Mouse (Mus musculus): Measurements from ENCODE around the gene Med4. TPM values are rescaled to one million over a fixed set of nuclear protein-coding genes. Genes with fewer than 3 reads are reported as not detected.

The Med4 gene
- total RNA-seq, 1 experiment: 31.7 TPM

DNA sequence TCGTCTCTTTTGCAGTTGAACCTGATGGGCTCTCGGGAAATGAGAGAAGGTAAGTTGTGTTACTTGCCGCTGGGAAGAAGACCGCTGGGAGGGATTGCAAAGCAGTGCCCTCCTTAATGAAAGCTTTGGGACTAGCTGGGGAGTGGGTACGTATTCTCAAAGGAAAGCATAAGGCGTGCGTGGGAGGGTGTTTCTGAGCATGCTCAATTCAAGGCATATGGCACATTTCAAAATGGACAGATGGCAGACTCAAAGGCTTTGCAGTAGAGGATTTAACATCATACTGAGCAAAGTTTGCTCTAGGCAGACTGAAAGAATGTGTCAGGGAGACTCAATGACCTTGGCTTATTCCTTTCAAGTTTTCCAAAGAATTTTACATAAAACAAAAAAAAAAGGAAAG lies 40.3 kb upstream of the Med4 start:
- Histone ChIP-seq H3K9me3 (ENCODE audit: control insufficient read depth, insufficient read depth, low read depth, low read length) (no peaks in the 10 kb centered on the region), H3K4me1 (ENCODE audit: control insufficient read depth in 2 of 2, insufficient read depth in 2 of 2, low read length in 2 of 2, poor library complexity in 1 of 2) (peaks cover 0 to 4% of the 10 kb centered on the region in 2 experiments; a peak in 2 of 4 replicates), H3K36me3 (ENCODE audit: control insufficient read depth, insufficient read depth, low read length, poor library complexity, severe bottlenecking) (no peaks in the 10 kb centered on the region), H3K27ac (ENCODE audit: insufficient read depth, low read depth, low read length, poor library complexity, severe bottlenecking) (no peak overlapping the region), H3K9ac (ENCODE audit: insufficient read depth, low read depth, low read length, poor library complexity, severe bottlenecking) (no peak overlapping the region), H3K4me3 (ENCODE audit: insufficient read depth in 1 of 2, low read depth in 1 of 2, low read length in 2 of 2, poor library complexity in 1 of 2, severe bottlenecking in 1 of 2) (no peak overlapping the region)
- in situ Hi-C loops (cut with MboI; ENCODE audit: low sequenced_read_pairs in 2 of 2, unreplicated experiment in 2 of 2): no loop called here
- no peak for DNase-seq (ENCODE audit: low read depth, low spot score)
- TF ChIP-seq MAFK (IDR thresholded peaks at IDR 0.05; ENCODE audit: insufficient read depth, low read depth, low read length) (no peak), ZC3H11A (IDR thresholded peaks at IDR 0.05; ENCODE audit: borderline replicate concordance, low read depth, low read length) (no peak), CHD2 (IDR thresholded peaks at IDR 0.05; ENCODE audit: low read depth, low read length) (no peak), ZNF384 (IDR thresholded peaks at IDR 0.05; ENCODE audit: low read depth, low read length) (no peak), HCFC1 (IDR thresholded peaks at IDR 0.05; ENCODE audit: borderline replicate concordance, insufficient read depth, low read length) (no peak)

DNA sequence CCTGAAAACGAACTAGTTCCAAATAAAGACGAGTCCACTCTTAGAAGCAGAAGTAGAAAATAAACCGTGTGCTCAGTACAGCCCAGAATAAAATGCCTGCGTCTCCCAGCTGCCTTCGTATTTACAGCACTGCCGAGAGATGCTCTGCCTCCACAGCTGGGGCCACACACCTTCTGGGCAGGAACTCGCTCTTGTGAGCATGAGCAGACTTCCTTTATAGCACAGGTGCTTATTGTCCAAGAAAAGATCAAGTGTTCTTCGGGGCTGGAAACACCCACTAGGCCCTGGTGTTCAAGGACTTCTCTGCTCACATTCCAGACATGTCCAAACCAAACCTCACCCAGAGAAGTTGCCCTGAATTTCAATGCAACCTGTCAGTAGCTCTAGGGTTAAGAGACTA lies 39.2 kb upstream of the Med4 start:
- in situ Hi-C loops (cut with MboI; ENCODE audit: low sequenced_read_pairs in 2 of 2, unreplicated experiment in 2 of 2): no loop called here
- TF ChIP-seq ZNF384 (IDR thresholded peaks at IDR 0.05; ENCODE audit: low read depth, low read length): no peak
- TF ChIP-seq MAFK (IDR thresholded peaks at IDR 0.05; ENCODE audit: insufficient read depth, low read depth, low read length): no peak
- TF ChIP-seq ZC3H11A (IDR thresholded peaks at IDR 0.05; ENCODE audit: borderline replicate concordance, low read depth, low read length): no peak
- TF ChIP-seq CHD2 (IDR thresholded peaks at IDR 0.05; ENCODE audit: low read depth, low read length): no peak
- TF ChIP-seq HCFC1 (IDR thresholded peaks at IDR 0.05; ENCODE audit: borderline replicate concordance, insufficient read depth, low read length): no peak
- Histone ChIP-seq H3K36me3 (ENCODE audit: control insufficient read depth, insufficient read depth, low read length, poor library complexity, severe bottlenecking) (no peaks in the 10 kb centered on the region), H3K9ac (ENCODE audit: insufficient read depth, low read depth, low read length, poor library complexity, severe bottlenecking) (no peak overlapping the region), H3K4me3 (ENCODE audit: insufficient read depth in 1 of 2, low read depth in 1 of 2, low read length in 2 of 2, poor library complexity in 1 of 2, severe bottlenecking in 1 of 2) (no peak overlapping the region), H3K9me3 (ENCODE audit: control insufficient read depth, insufficient read depth, low read depth, low read length) (no peaks in the 10 kb centered on the region), H3K4me1 (ENCODE audit: control insufficient read depth in 2 of 2, insufficient read depth in 2 of 2, low read length in 2 of 2, poor library complexity in 1 of 2) (peaks cover 0 to 4% of the 10 kb centered on the region in 2 experiments; a peak in 2 of 4 replicates), H3K27ac (ENCODE audit: insufficient read depth, low read depth, low read length, poor library complexity, severe bottlenecking) (no peak overlapping the region)
- DNase-seq (ENCODE audit: low read depth, low spot score): no peak

DNA sequence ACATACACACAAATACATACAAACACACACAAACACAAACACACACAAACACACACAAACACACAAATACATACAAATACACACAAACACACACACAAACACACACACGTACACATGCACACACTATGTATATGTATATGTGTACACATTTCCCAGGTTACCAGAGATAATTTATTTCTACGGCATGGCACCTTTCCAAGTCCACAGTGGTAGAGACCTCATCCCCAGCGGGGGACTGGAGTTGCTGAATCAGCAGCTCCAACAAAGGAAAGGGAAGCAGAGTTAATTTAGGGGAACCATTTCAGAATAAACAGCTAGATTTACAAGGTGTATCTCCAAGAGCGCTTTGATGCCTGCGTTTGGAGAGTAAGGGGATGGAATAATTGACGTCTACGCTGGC lies 37.6 kb upstream of the Med4 start:
- no peaks in the 10 kb centered on the region for H3K36me3 ChIP-seq (ENCODE audit: control insufficient read depth, insufficient read depth, low read length, poor library complexity, severe bottlenecking)

DNA sequence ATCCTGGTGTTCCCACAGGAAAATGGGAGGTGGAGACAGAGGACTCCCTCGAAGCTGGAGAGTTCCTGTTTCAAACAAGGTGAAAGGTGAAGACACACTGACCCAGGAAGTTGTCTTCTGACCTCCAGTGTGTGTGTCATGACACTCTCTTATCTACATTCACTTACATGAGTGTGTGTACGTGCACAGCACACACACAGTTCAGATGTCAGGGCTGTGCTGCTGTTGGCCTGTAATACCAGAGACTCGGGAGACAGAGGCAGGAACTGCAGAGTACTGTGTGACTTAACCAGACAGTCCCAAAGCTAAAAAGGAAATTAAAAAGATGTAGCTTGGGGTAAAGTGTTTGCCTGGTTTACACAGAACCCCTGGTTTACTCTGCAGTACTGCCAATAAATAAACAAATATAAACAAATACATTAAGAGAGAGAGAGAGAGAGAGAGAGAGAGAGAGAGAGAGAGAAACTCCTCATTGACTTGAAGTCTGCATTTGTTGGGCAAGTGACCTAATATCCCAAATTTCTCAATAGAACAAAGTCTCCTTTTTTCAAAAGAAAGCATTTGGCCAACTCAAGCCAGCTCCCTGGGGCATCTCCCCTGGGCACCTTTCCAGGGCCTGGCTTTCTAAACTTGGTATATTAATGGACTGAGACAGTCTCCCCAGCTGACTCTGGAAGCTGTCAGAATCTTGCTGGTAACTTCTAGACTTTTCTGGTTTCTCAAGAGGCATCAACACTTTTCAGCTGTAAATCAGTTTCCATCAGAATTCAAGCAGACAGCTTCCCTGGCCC lies 36.0 kb upstream of the Med4 start:
- no peaks in the 10 kb centered on the region for H3K36me3 ChIP-seq (ENCODE audit: control insufficient read depth, insufficient read depth, low read length, poor library complexity, severe bottlenecking)
- in situ Hi-C loops (cut with MboI; ENCODE audit: low sequenced_read_pairs in 2 of 2, unreplicated experiment in 2 of 2): no loop called here
- DNase-seq (ENCODE audit: low read depth, low spot score): no peak
- H3K27ac ChIP-seq (ENCODE audit: insufficient read depth, low read depth, low read length, poor library complexity, severe bottlenecking): no peak overlapping the region
- H3K4me3 ChIP-seq (ENCODE audit: insufficient read depth in 1 of 2, low read depth in 1 of 2, low read length in 2 of 2, poor library complexity in 1 of 2, severe bottlenecking in 1 of 2): no peak overlapping the region
- peaks cover 2 to 7% of the 10 kb centered on the region in 2 experiments for H3K4me1 ChIP-seq (ENCODE audit: control insufficient read depth in 2 of 2, insufficient read depth in 2 of 2, low read length in 2 of 2, poor library complexity in 1 of 2)
- H3K9me3 ChIP-seq (ENCODE audit: control insufficient read depth, insufficient read depth, low read depth, low read length): no peaks in the 10 kb centered on the region
- TF ChIP-seq ZC3H11A (IDR thresholded peaks at IDR 0.05; ENCODE audit: borderline replicate concordance, low read depth, low read length) (no peak), MAFK (IDR thresholded peaks at IDR 0.05; ENCODE audit: insufficient read depth, low read depth, low read length) (no peak), ZNF384 (IDR thresholded peaks at IDR 0.05; ENCODE audit: low read depth, low read length) (no peak), HCFC1 (IDR thresholded peaks at IDR 0.05; ENCODE audit: borderline replicate concordance, insufficient read depth, low read length) (no peak), CHD2 (IDR thresholded peaks at IDR 0.05; ENCODE audit: low read depth, low read length) (no peak)
- no peak overlapping the region for H3K9ac ChIP-seq (ENCODE audit: insufficient read depth, low read depth, low read length, poor library complexity, severe bottlenecking)

More for the DNA sequence above, 37.6 kb upstream of the Med4 start:
- no peak for TF ChIP-seq CHD2 (IDR thresholded peaks at IDR 0.05; ENCODE audit: low read depth, low read length)
- peak; percentile 55; the same call in 1 of the 2 replicates for TF ChIP-seq MAFK (IDR thresholded peaks at IDR 0.05; ENCODE audit: insufficient read depth, low read depth, low read length)
- in situ Hi-C loops (cut with MboI; ENCODE audit: low sequenced_read_pairs in 2 of 2, unreplicated experiment in 2 of 2): no loop called here
- Histone ChIP-seq H3K9ac (ENCODE audit: insufficient read depth, low read depth, low read length, poor library complexity, severe bottlenecking) (no peak overlapping the region), H3K4me3 (ENCODE audit: insufficient read depth in 1 of 2, low read depth in 1 of 2, low read length in 2 of 2, poor library complexity in 1 of 2, severe bottlenecking in 1 of 2) (no peak overlapping the region), H3K9me3 (ENCODE audit: control insufficient read depth, insufficient read depth, low read depth, low read length) (no peaks in the 10 kb centered on the region), H3K4me1 (ENCODE audit: control insufficient read depth in 2 of 2, insufficient read depth in 2 of 2, low read length in 2 of 2, poor library complexity in 1 of 2) (peaks cover 2 to 7% of the 10 kb centered on the region in 2 experiments), H3K27ac (ENCODE audit: insufficient read depth, low read depth, low read length, poor library complexity, severe bottlenecking) (no peak overlapping the region)
- no peak for DNase-seq (ENCODE audit: low read depth, low spot score)

Measured in ES-E14 (cell line).